Comparison of ENCODE assay signal across 11 mouse cellular contexts in genomic region chr14:46389438-46390248, GRCm38 (mm10). TPM values are rescaled to one million over a fixed set of nuclear protein-coding genes. Genes with fewer than 3 reads are reported as not detected.
DNase-seq lines count a peak whose midpoint lies in the region; ATAC-seq and TF ChIP-seq lines count a peak whose summit lies in the region.
"Had no signal": no experiment of that assay in that cellular context is flagged by ENCODE, and none has a peak within 500 bp of the region (broad histone marks: within the 10 kb centered on the region; RNA-seq: fewer than 3 reads in every experiment).

No protein-coding gene starts in this region.

- H3K36me3 ChIP-seq in heart, embryonic 13.5 days, result no peaks in the 10 kb centered on the region
- no peaks in the 10 kb centered on the region for H3K36me3 ChIP-seq in embryonic facial prominence, embryonic 10.5 days (replicated peaks)
- no peaks in the 10 kb centered on the region for H3K36me3 ChIP-seq in hindbrain, embryonic 15.5 days
- no peaks in the 10 kb centered on the region for H3K36me3 ChIP-seq in midbrain, embryonic 12.5 days

- 5% methylated on average over 24 of the region's 24 CpGs for WGBS in heart, embryonic 13.5 days
- 5% methylated on average over 24 of the region's 24 CpGs for WGBS in embryonic facial prominence, embryonic 10.5 days
- 7% methylated on average over 24 of the region's 24 CpGs for WGBS in hindbrain, embryonic 15.5 days
- 6% methylated on average over 24 of the region's 24 CpGs for WGBS in midbrain, embryonic 12.5 days

- no peak for TF ChIP-seq CTCF in layer of hippocampus, adult 2 months (conservative IDR thresholded peaks at IDR 0.05)

- H3K4me1 ChIP-seq in heart, embryonic 13.5 days, result peaks cover 33% of the 10 kb centered on the region
- peaks cover 64% of the 10 kb centered on the region for H3K4me1 ChIP-seq in embryonic facial prominence, embryonic 10.5 days
- peaks cover 51% of the 10 kb centered on the region for H3K4me1 ChIP-seq in hindbrain, embryonic 15.5 days (replicated peaks)
- peaks cover 41% of the 10 kb centered on the region for H3K4me1 ChIP-seq in midbrain, embryonic 12.5 days

- H3K27ac ChIP-seq in heart, embryonic 13.5 days (replicated peaks), result peak overlapping the region; percentile 29
- H3K27ac ChIP-seq in embryonic facial prominence, embryonic 10.5 days (replicated peaks), result peak overlapping the region; percentile 75
- no peak overlapping the region for H3K27ac ChIP-seq in hindbrain, embryonic 15.5 days (replicated peaks)
- no peak overlapping the region for H3K27ac ChIP-seq in midbrain, embryonic 12.5 days (replicated peaks)
- H3K27ac ChIP-seq in layer of hippocampus, adult 2 months, result no peak overlapping the region

- peak overlapping the region; percentile 86 for H3K9ac ChIP-seq in heart, embryonic 13.5 days
- no peak overlapping the region for H3K9ac ChIP-seq in hindbrain, embryonic 15.5 days
- H3K9ac ChIP-seq in midbrain, embryonic 12.5 days (replicated peaks), result no peak overlapping the region

- no peaks in the 10 kb centered on the region for H3K9me3 ChIP-seq in heart, embryonic 13.5 days
- H3K9me3 ChIP-seq in embryonic facial prominence, embryonic 10.5 days, result no peaks in the 10 kb centered on the region
- no peaks in the 10 kb centered on the region for H3K9me3 ChIP-seq in hindbrain, embryonic 15.5 days
- H3K9me3 ChIP-seq in midbrain, embryonic 12.5 days, result no peaks in the 10 kb centered on the region

- H3K27me3 ChIP-seq in heart, embryonic 13.5 days (replicated peaks), result peaks cover 45% of the 10 kb centered on the region
- H3K27me3 ChIP-seq in embryonic facial prominence, embryonic 10.5 days (replicated peaks; ENCODE audit: low read depth, poor library complexity, severe bottlenecking), result peaks cover 95% of the 10 kb centered on the region
- H3K27me3 ChIP-seq in hindbrain, embryonic 15.5 days, result peaks cover 61% of the 10 kb centered on the region
- H3K27me3 ChIP-seq in midbrain, embryonic 12.5 days, result peaks cover 84% of the 10 kb centered on the region

- intact Hi-C loops in heart, postnatal 14 days (cut with DNase I), result loop anchor here (2.0 to 10.0 kb wide), 9 partner anchors 72 to 512 kb away; no protein-coding TSS in a partner anchor
- intact Hi-C loops in left cerebral cortex, postnatal 4 days (cut with DNase I), result no loop called here

- DNase-seq in heart, postnatal 14 days, result no peak
- peak; percentile 30 for DNase-seq in embryonic facial prominence, embryonic 10.5 days (ENCODE audit: low spot score)
- no peak for DNase-seq in layer of hippocampus, adult 2 months (ENCODE audit: low spot score in 2 of 2)
- DNase-seq in cerebellum, adult 9-10 months, result no peak
- DNase-seq in left cerebral cortex, postnatal 4 days, result no peak

- peak overlapping the region; percentile 70 for H3K4me3 ChIP-seq in heart, embryonic 13.5 days
- peak overlapping the region; percentile 68 for H3K4me3 ChIP-seq in embryonic facial prominence, embryonic 10.5 days
- peak overlapping the region; percentile 20 for H3K4me3 ChIP-seq in hindbrain, embryonic 15.5 days
- peak overlapping the region; percentile 34 for H3K4me3 ChIP-seq in midbrain, embryonic 12.5 days
- H3K4me3 ChIP-seq in layer of hippocampus, adult 2 months, result no peak overlapping the region

- ATAC-seq in heart, embryonic 13.5 days (ENCODE audit: extremely low read depth, insufficient number of reproducible peaks, low FRiP score, low TSS enrichment), result no peak
- no peak for ATAC-seq in hindbrain, embryonic 15.5 days (ENCODE audit: low FRiP score, low read depth)
- ATAC-seq in midbrain, embryonic 12.5 days (ENCODE audit: low FRiP score, low read depth), result no peak

- H3K4me2 ChIP-seq in heart, embryonic 13.5 days, result peak overlapping the region; percentile 85
- peak overlapping the region; percentile 45 for H3K4me2 ChIP-seq in hindbrain, embryonic 15.5 days
- peak overlapping the region; percentile 50 for H3K4me2 ChIP-seq in midbrain, embryonic 12.5 days (replicated peaks)

RNA-seq across cellular contexts. Expression of gene Bmp4, which starts 0.8 kb away (rescaled TPM):
- 23.7 and 23.9 TPM in 2 replicates for polyA plus RNA-seq in heart, embryonic 13.5 days (2015; fragmentation: Nextera tagmentation; extraction: Ambion mirVana)
- total RNA-seq in heart, postnatal 14 days (2021), result 10 to 100 TPM; 12.1 to 15.4 TPM
- 22.9 and 24.8 TPM in 2 replicates for polyA plus RNA-seq in embryonic facial prominence, embryonic 10.5 days (2016; fragmentation: Nextera tagmentation; extraction: Ambion mirVana)
- 6.6 and 7.4 TPM in 2 replicates for polyA plus RNA-seq in hindbrain, embryonic 15.5 days (2015; fragmentation: Nextera tagmentation; extraction: Ambion mirVana)
- 9.0 and 12.7 TPM in 2 replicates for polyA plus RNA-seq in midbrain, embryonic 12.5 days (2016; fragmentation: Nextera tagmentation; extraction: Ambion mirVana)
- total RNA-seq in layer of hippocampus, adult 2 months (2021), result 1 to 10 TPM; 3.0 to 3.2 TPM
- total RNA-seq in left cerebral cortex, postnatal 4 days (2021), result 1 to 10 TPM; 6.1 to 7.1 TPM

RNA-seq across cellular contexts. Expression of gene Gm15217, which starts 10.4 kb away (rescaled TPM):
- not detected in 2 replicates for polyA plus RNA-seq in heart, embryonic 13.5 days (2015; fragmentation: Nextera tagmentation; extraction: Ambion mirVana)
- not detected for total RNA-seq in heart, postnatal 14 days (2021)
- not detected in 2 replicates for polyA plus RNA-seq in embryonic facial prominence, embryonic 10.5 days (2016; fragmentation: Nextera tagmentation; extraction: Ambion mirVana)
- not detected in 2 replicates for polyA plus RNA-seq in hindbrain, embryonic 15.5 days (2015; fragmentation: Nextera tagmentation; extraction: Ambion mirVana)
- polyA plus RNA-seq in midbrain, embryonic 12.5 days (2016; fragmentation: Nextera tagmentation; extraction: Ambion mirVana), result not detected in 2 replicates
- not detected for total RNA-seq in layer of hippocampus, adult 2 months (2021)
- total RNA-seq in left cerebral cortex, postnatal 4 days (2021), result not detected
- total RNA-seq: heart, postnatal 10 days had no signal
- polyA plus RNA-seq: brain, embryonic 14.5 days; urinary bladder, adult 2 months had no signal

Comparison
In these comparisons a context has a peak if more than half of its experiments do, and no peak if none do; other contexts are left out.
1. H3K27ac ChIP-seq: peak in heart, embryonic 13.5 days (single experiment) and embryonic facial prominence, embryonic 10.5 days (single experiment); none in hindbrain, embryonic 15.5 days (single experiment), midbrain, embryonic 12.5 days (single experiment) and layer of hippocampus, adult 2 months (single experiment).
2. Peak in every context shown above with its lines, with median percentiles within 50 percentile points of each other: H3K4me2 ChIP-seq.